Mouse (Mus musculus) forelimb bud, embryonic 11.5 days (tissue): ENCODE results near the gene Uba3.

Experiments
- DNase-seq: peaks from one replicate; pipeline ENCODE4 v3.0.0-alpha.2; 2012; ENCODE audit warnings: low read depth, low spot score

Uba3 gene

GRCm38 (mm10) chr6:97205439-97205885 lies at the start of gene Uba3:
TSS of gene Uba3 (minus strand) at chr6:97205647.
- peak; percentile 98 for DNase-seq

- DNase-seq: no peak
Observed at GRCm38 (mm10) chr6:97252711-97253221, 47.3 kb upstream of the Uba3 start, which contains the start of gene Lmod3. TSS of gene Lmod3 (minus strand) at chr6:97252759.

DNA sequence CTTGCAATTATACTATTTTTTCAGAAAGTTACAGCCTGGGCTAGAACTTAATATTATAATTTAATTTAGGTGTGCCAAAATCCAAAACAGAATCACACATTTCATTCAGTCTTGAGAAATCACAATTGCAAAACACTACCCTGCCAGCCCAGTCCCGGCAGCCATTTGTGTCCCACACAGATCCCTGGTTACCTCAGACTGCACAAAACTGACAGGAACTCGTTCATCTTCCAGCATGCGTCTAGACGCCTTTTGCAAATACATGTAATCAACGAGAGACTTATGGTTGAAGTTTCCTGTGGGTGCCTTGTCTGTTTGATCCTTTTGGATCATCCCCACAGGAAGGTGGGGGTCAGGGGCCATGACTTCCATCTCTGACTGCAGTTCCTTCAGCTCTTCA lies 46.6 kb upstream of the Uba3 start:
- DNase-seq: no peak

DNA sequence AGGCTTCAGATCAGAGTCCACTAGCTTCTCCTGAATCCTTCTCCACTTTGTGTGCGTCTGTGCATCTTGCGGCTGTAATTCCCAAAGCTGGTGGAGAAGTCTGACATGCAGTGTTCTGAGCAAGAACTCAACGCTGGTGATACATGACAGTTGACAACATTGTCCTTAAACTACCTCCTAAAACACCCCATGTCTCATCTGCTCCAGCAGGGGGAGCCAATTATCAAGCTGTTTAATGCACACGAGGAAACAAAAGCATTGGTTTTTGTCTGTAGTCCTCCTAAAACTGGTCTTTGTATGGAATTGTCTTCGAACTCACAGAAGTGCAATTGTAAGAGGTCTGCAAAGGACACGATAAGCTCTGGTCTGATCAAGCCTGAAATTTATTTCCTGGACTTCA lies 45.5 kb upstream of the Uba3 start:
- peak; percentile 48 for DNase-seq

DNA sequence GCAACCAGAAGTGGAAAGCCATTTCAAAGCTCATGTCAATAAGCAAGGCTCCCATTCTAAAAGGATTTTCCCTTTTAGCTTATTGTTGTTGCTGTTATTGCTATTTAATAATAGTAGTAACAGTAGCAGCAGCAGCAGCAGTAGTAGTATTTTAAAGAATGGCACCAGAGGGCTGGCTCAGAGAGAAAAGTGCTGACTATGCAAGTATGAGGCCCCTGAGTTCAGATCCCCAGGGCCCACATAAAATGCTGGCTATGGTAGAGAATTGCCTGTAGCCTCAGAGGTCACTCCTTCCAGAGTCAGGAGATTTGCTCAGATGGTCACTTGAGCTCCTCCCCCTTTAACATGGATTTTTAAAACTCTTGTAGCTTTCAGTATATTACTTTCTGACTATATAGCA lies 39.8 kb upstream of the Uba3 start:
- no peak for DNase-seq

- no peak for DNase-seq
Observed at GRCm38 (mm10) chr6:97242522-97242921, 37.1 kb upstream of the Uba3 start.

DNA sequence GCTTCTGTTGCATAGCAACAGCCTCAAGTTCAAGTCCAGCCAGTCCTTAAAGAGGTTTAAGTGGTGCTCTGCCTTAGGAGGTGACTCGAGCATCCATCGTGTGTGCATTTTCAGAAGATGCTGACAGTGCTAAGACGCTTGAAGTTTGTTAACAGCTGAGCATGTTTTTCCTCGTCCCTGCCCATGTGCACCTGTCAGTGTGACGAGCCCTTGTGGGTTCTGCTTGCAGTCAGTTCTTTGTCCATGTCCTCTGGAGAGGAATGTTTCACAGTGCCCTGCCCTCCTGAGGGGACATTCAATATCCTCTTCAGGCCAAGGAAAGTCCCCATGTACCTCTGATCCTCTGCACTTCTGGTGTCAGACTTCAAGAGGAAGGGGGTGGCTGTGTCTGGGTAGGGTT lies 34.6 kb upstream of the Uba3 start:
- DNase-seq: no peak

DNA sequence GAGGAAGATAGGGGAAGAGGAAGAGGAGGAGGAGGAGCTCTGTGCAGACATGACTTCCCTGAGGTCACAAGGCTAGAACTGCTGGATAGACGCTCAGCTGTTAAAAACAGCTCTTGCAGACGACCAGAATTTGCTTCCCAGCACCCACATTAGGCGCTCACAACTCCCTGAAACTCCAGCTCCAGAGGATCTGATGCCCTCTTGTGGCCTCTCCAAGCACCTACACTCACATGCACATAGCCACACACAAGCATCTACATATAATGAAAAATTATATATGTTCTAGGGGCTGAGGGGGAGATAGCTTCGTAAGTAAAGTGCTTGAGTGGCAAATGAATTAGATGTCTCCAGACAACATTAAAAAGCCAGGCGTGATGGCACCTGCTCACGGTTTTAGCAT lies 33.9 kb upstream of the Uba3 start:
- DNase-seq: no peak

- no peak for DNase-seq
Observed at GRCm38 (mm10) chr6:97236088-97236487, 30.6 kb upstream of the Uba3 start.

- DNase-seq: no peak
Observed at GRCm38 (mm10) chr6:97234911-97235668, 29.6 kb upstream of the Uba3 start.

- DNase-seq: no peak
Observed at GRCm38 (mm10) chr6:97227067-97227847, 21.8 kb upstream of the Uba3 start.

GRCm38 (mm10) chr6:97226083-97226491 lies 20.6 kb upstream of the Uba3 start:
- no peak for DNase-seq

GRCm38 (mm10) chr6:97224505-97224904 lies 19.1 kb upstream of the Uba3 start:
- no peak for DNase-seq

DNA sequence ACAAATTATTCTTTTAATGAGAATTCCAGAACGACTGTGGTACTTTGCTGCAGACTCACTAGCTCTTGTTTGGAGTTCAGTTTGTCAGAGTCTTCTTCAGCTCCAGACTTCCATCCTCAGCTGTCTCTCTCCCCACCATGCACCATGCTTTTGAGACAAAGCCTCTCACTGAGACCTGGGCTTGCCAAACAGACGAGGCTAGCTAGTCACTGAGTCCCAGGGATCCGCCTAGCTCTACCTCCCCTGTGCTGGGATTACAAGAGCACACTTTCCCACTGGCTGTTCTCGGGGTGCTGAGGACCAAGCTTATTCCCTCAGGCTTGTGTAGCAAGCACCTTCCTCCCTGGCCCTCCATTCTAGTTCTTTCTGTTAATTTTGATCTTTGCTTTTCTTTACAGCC lies 18.1 kb upstream of the Uba3 start:
- no peak for DNase-seq

DNA sequence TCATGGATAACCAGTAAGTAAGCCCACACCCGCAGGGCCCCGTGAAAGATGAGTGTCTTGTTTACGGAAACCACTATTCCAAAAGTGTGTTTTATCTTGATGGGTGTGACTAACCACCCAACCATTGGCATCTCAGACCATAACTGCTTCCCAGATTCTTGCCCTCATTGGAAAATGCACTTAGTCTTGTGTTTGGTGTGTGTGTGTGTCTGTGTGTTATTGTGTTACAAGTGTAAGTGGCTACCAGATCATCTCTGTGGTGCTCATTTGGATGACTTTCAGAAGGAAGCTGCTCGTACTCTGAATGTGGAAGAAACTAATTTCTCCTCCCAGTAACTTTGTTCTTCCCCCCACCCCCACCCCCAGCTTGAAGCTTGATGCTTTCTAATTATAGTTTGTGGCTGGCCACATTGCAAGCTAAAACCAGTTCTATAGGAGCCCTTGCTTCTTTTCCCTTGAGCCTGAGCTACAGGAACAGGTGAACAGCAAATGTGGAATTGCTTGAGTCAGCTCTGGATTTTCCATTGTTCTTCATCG lies 17.6 kb upstream of the Uba3 start:
- DNase-seq: no peak

GRCm38 (mm10) chr6:97222321-97222720 lies 16.9 kb upstream of the Uba3 start:
- DNase-seq: no peak

GRCm38 (mm10) chr6:97221205-97222025 lies 16.0 kb upstream of the Uba3 start:
- DNase-seq: no peak

DNA sequence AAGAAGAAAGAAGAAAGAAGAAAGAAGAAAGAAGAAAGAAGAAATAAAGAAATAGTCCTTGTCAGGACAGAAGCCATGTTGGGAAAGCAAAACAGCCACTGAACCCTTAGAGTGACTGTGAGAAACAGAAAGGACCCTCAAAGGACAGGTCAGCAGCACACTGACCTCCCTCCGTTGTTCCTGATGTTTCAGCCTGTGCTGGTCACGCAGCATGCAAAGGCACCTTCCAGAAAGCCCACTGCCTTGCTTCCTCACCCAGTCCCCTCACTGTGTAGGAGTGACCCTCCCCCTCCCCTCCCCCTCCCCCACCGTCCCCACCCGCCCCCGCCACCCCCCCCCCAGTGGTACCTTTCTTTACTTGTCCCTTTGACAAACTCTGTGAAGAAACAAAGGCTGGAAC lies 15.2 kb upstream of the Uba3 start:
- no peak for DNase-seq

- DNase-seq: no peak
Observed at GRCm38 (mm10) chr6:97216154-97216821, 10.8 kb upstream of the Uba3 start.

DNA sequence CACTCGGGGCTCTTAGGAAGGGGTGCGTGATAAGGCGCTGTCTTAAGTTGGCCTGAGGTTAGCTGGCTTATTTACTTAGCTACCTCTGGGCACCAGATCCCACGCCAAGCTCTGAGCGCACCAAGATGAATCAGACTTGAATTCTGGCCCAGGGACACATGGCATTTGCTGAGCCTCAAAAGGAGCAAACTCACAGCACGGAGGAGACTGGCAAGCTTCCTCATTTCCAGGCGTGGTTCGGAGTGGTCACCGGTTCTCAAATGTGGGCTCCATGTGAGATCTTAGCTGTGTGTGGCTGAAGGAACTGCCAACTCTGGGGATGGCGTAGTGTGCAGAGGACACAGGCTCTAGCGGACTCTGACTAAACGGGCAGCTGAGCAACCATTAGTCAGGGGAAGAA lies 6.5 kb upstream of the Uba3 start:
- DNase-seq: no peak
